Mouse (Mus musculus) MEL (cell line): ENCODE measurements around the gene Marveld3.

Experiments used
- CTCF ChIP-seq, 3 experiments: IDR thresholded peaks in 2 of 3; conservative IDR thresholded peaks in 1 of 3; 2 replicates each; pipeline ENCODE4 v1.5.1; 2011 to 2012; ENCODE audit warnings: low read length in 3 of 3, low read depth in 2 of 3, mild to moderate bottlenecking in 2 of 3, improper control_type of control experiment in 1 of 3, inconsistent platforms in 1 of 3, mixed read lengths in 1 of 3, moderate library complexity in 1 of 3; ENCODE audit not compliant: control insufficient read depth in 1 of 3, insufficient read depth in 1 of 3, poor library complexity in 1 of 3, severe bottlenecking in 1 of 3
- EP300 ChIP-seq, 2 experiments: IDR thresholded peaks; 2 replicates each; pipeline ENCODE4 v1.6.1; 2011; ENCODE audit warnings: improper control_type of control experiment in 2 of 2, low read length in 2 of 2, low read depth in 1 of 2, mild to moderate bottlenecking in 1 of 2
- ETS1 ChIP-seq: IDR thresholded peaks from 2 replicates; pipeline ENCODE4 v1.6.1; 2012; ENCODE audit warnings: low read depth, mild to moderate bottlenecking, inconsistent platforms, low read length, improper control_type of control experiment, moderate library complexity
- GATA1 ChIP-seq: IDR thresholded peaks from 2 replicates; pipeline ENCODE4 v1.6.1; 2011; ENCODE audit warnings: low read depth, low read length, improper control_type of control experiment
- MAFK ChIP-seq: IDR thresholded peaks from 2 replicates; pipeline ENCODE4 v1.6.1; 2011; ENCODE audit warnings: low read depth, mild to moderate bottlenecking, low read length, improper control_type of control experiment, borderline replicate concordance
- MYB ChIP-seq: IDR thresholded peaks from 2 replicates; pipeline ENCODE4 v1.6.1; 2011; ENCODE audit warnings: mild to moderate bottlenecking, low read depth, low read length, improper control_type of control experiment
- MYC ChIP-seq: IDR thresholded peaks from 2 replicates; pipeline ENCODE4 v1.6.1; 2011; ENCODE audit warnings: low read depth, mild to moderate bottlenecking, low read length, improper control_type of control experiment, moderate library complexity
- POLR2A ChIP-seq, 2 experiments: IDR thresholded peaks; 2 replicates each; pipeline ENCODE4 v1.6.1; 2011 to 2012; ENCODE audit warnings: low read length in 2 of 2, mild to moderate bottlenecking in 2 of 2, control low read depth in 1 of 2, improper control_type of control experiment in 1 of 2, low read depth in 1 of 2, moderate library complexity in 1 of 2; ENCODE audit not compliant: control insufficient read depth in 1 of 2, insufficient read depth in 1 of 2, poor library complexity in 1 of 2
- POLR2AphosphoS5 ChIP-seq: IDR thresholded peaks from 2 replicates; pipeline ENCODE4 v1.6.1; 2012; ENCODE audit warnings: low read depth, borderline replicate concordance, mild to moderate bottlenecking, inconsistent platforms, low read length, moderate library complexity, mixed read lengths
- TAL1 ChIP-seq: IDR thresholded peaks from 2 replicates; pipeline ENCODE4 v1.6.1; 2012; ENCODE audit warnings: mild to moderate bottlenecking, inconsistent platforms, low read length, moderate library complexity, mixed read lengths
- USF1 ChIP-seq: IDR thresholded peaks from 2 replicates; pipeline ENCODE4 v1.6.1; 2014; ENCODE audit warnings: low read depth, mild to moderate bottlenecking, inconsistent platforms, low read length, improper control_type of control experiment, moderate library complexity
- ZKSCAN1 ChIP-seq: IDR thresholded peaks from 2 replicates; pipeline ENCODE4 v1.6.1; 2012; ENCODE audit warnings: low read depth, mild to moderate bottlenecking, inconsistent platforms, low read length, improper control_type of control experiment, moderate library complexity
- ZMIZ1 ChIP-seq: IDR thresholded peaks from 2 replicates; pipeline ENCODE4 v1.6.1; 2012; ENCODE audit warnings: low read depth, mild to moderate bottlenecking, inconsistent platforms, low read length, improper control_type of control experiment, moderate library complexity

DNA sequence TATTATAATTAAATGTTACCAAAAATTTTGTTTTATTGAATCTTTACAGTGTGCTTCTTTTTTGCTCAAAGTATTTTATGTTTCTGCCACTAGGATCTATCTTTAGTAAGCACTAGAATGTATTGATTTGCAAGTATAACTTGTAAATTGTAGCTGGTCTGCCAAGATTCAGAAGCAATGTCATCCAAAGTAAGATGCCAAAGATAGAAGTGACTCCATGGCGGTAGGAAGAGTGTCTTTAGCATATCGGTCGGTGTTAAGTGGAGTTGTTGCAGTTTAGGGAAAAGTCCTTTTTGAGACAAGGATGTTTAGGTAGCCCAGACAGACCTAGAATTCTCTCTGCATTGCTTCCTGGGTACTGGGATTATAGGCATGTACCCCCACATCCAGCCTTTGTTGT lies 55.1 kb downstream of the Marveld3 start:
- no peak for TF ChIP-seq POLR2A (IDR thresholded peaks at IDR 0.05; ENCODE audit: control insufficient read depth in 1 of 2, insufficient read depth in 1 of 2, low read depth in 1 of 2, low read length in 2 of 2, poor library complexity in 1 of 2)
- no peak for TF ChIP-seq ZKSCAN1
- no peak for TF ChIP-seq ZMIZ1
- TF ChIP-seq CTCF (IDR thresholded peaks at IDR 0.05 in 2 of 3, conservative IDR thresholded peaks at IDR 0.05 in 1 of 3; ENCODE audit: control insufficient read depth in 1 of 3, insufficient read depth in 1 of 3, low read depth in 2 of 3, low read length in 3 of 3, poor library complexity in 1 of 3, severe bottlenecking in 1 of 3) = no peak
- no peak for TF ChIP-seq TAL1
- TF ChIP-seq EP300 (IDR thresholded peaks at IDR 0.05; ENCODE audit: low read depth in 1 of 2, low read length in 2 of 2) = no peak
- no peak for TF ChIP-seq MYB
- TF ChIP-seq MYC = no peak
- TF ChIP-seq ETS1 = no peak
- no peak for TF ChIP-seq USF1
- TF ChIP-seq GATA1 = no peak
- TF ChIP-seq MAFK = no peak
- TF ChIP-seq POLR2AphosphoS5 = no peak
